Mouse (Mus musculus) small intestine, adult 2 months (tissue): ENCODE results near the gene Ass1.

ENCODE experiments used
- CTCF ChIP-seq: fragments of 200-500 bp; IDR thresholded peaks from 2 replicates; pipeline ENCODE4 v1.5.1; 2012; ENCODE audit warnings: low read depth, mild to moderate bottlenecking, control low read depth, inconsistent platforms, low read length, moderate library complexity, mixed read lengths; ENCODE audit not compliant: insufficient replicate concordance, insufficient read length; ENCODE audit errors: extremely low read depth
- POLR2A ChIP-seq: fragments of 200-500 bp; IDR thresholded peaks from 2 replicates; pipeline ENCODE4 v1.6.1; 2012; ENCODE audit warnings: low read depth, mild to moderate bottlenecking, control low read depth, inconsistent platforms, low read length, moderate library complexity

DNA sequence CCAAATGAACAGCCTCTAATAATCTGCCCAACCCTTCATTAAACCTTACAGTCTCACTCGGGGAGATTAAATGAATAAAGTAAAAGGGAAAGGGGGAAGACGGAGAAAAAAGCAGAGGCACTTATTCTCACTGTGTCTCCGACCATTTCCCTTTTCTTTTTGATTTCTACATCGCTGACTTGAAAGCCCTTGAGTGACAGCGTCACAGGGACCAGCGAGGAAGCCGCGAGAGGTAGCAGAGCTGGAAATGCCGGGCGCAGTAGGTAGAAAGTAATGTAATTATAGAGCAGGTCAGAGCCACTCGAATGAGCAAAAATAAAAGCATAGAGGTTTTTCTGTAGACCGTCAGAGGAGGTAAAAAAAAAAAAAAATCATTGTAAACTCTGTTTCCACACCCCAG, 46.5 kb downstream of the Ass1 start:
- TF ChIP-seq CTCF, result no peak
- TF ChIP-seq POLR2A, result no peak
